19 mouse cellular contexts compared by ENCODE assay signal in genomic region chr14:47291772-47292171, GRCm38 (mm10).
"Had no signal": no experiment of that assay in that cellular context is flagged by ENCODE, and none has a peak within 500 bp of the region (broad histone marks: within the 10 kb centered on the region; RNA-seq: fewer than 3 reads in every experiment).

No protein-coding gene starts in this region.

- H3K9ac ChIP-seq: kidney, embryonic 15.5 days; liver, embryonic 13.5 days; lung, embryonic 14.5 days; midbrain, embryonic 12.5 days; midbrain, embryonic 15.5 days; neural tube, embryonic 12.5 days; neural tube, embryonic 15.5 days had no signal

- H3K27me3 ChIP-seq: kidney, embryonic 15.5 days; liver, embryonic 13.5 days; midbrain, embryonic 12.5 days; midbrain, embryonic 15.5 days; neural tube, embryonic 12.5 days; neural tube, embryonic 15.5 days had no signal

- ATAC-seq: lung, postnatal 0 days; midbrain, embryonic 15.5 days had no signal

- H3K27ac ChIP-seq: kidney, embryonic 15.5 days; left cerebral cortex, adult 2 months; liver, embryonic 13.5 days; macrophage; midbrain, embryonic 12.5 days; midbrain, embryonic 15.5 days; neural tube, embryonic 12.5 days; neural tube, embryonic 15.5 days; stomach, postnatal 0 days had no signal

- DNase-seq: kidney, adult 11 months; kidney, adult 8-10 months; kidney, postnatal 10 days; kidney, postnatal 36 days; layer of hippocampus, postnatal 36 days; liver, embryonic 13.5 days; lung, embryonic 14.5 days; right cerebral cortex, postnatal 4 days; thymus, adult 18-20 months; thymus, postnatal 36 days had no signal

- H3K4me2 ChIP-seq: kidney, embryonic 15.5 days; liver, embryonic 13.5 days; lung, embryonic 14.5 days; midbrain, embryonic 12.5 days; midbrain, embryonic 15.5 days; neural tube, embryonic 12.5 days; neural tube, embryonic 15.5 days had no signal

- H3K4me3 ChIP-seq: kidney, embryonic 15.5 days; left cerebral cortex, adult 2 months; liver, embryonic 13.5 days; midbrain, embryonic 12.5 days; midbrain, embryonic 15.5 days; neural tube, embryonic 12.5 days; neural tube, embryonic 15.5 days had no signal

- H3K4me1 ChIP-seq: kidney, embryonic 15.5 days; midbrain, embryonic 12.5 days; midbrain, embryonic 15.5 days; neural tube, embryonic 12.5 days; neural tube, embryonic 15.5 days had no signal

- H3K9me3 ChIP-seq: kidney, embryonic 15.5 days; liver, embryonic 13.5 days; midbrain, embryonic 12.5 days; midbrain, embryonic 15.5 days; neural tube, embryonic 12.5 days; neural tube, embryonic 15.5 days had no signal
